Mouse (Mus musculus) neural tube, embryonic 11.5 days (tissue): ENCODE data around the gene Psd. TPM values are rescaled to one million over a fixed set of nuclear protein-coding genes. Genes with fewer than 3 reads are reported as not detected.
A peak's percentile ranks its signal among the peaks of the same experiment; 100 is the strongest.

Experiments
- ATAC-seq: fragments of 200-750 bp; cut with Nextera tagmentation; 2 replicates; pipeline ENCODE4 v1.8.0; 2017; ENCODE audit warnings: moderate number of reproducible peaks, mild to moderate bottlenecking, moderate TSS enrichment, moderate library complexity; ENCODE audit not compliant: insufficient read depth, low FRiP score, low TSS enrichment
- DNase-seq: peaks from one replicate; pipeline ENCODE4 v3.0.0-alpha.2; 2015; ENCODE audit warnings: low spot score
- H3K27ac ChIP-seq: fragments of 300-500 bp; sonication (generic); 2 replicates; pipeline ENCODE4 v1.5.1; 2014; ENCODE audit warnings: low read depth, mild to moderate bottlenecking, low read length
- H3K27me3 ChIP-seq: fragments of 300-500 bp; sonication (generic); 2 replicates; pipeline ENCODE4 v1.6.1; 2014; ENCODE audit warnings: mild to moderate bottlenecking, low read length, mixed read lengths; ENCODE audit not compliant: control insufficient read depth, insufficient read depth
- H3K36me3 ChIP-seq: fragments of 300-500 bp; sonication (generic); 2 replicates; pipeline ENCODE4 v1.6.1; 2014; ENCODE audit warnings: mild to moderate bottlenecking, low read length, moderate library complexity, mixed read lengths; ENCODE audit not compliant: control insufficient read depth, insufficient read depth
- H3K4me1 ChIP-seq: fragments of 300-500 bp; sonication (generic); 2 replicates; pipeline ENCODE4 v1.6.1; 2014; ENCODE audit warnings: low read length, mixed read lengths; ENCODE audit not compliant: control insufficient read depth, insufficient read depth
- H3K4me2 ChIP-seq: fragments of 300-500 bp; sonication (generic); 2 replicates; pipeline ENCODE4 v1.6.1; 2014; ENCODE audit warnings: low read depth, mild to moderate bottlenecking, moderate library complexity
- H3K4me3 ChIP-seq: fragments of 300-500 bp; sonication (generic); 2 replicates; pipeline ENCODE4 v1.5.1; 2014; ENCODE audit warnings: low read depth, low read length
- H3K9ac ChIP-seq: fragments of 300-500 bp; sonication (generic); 2 replicates; pipeline ENCODE4 v1.6.1; 2014; ENCODE audit warnings: mild to moderate bottlenecking, low read length
- H3K9me3 ChIP-seq: fragments of 300-500 bp; sonication (generic); 2 replicates; pipeline ENCODE4 v1.6.1; 2016; ENCODE audit warnings: low read length; ENCODE audit not compliant: control insufficient read depth
- WGBS: fragments of 180-500 bp; shearing (Covaris S2); extraction: QIAGEN DNeasy Blood & Tissue Kit; methylation state at CpG from one replicate; pipeline ENCODE4 v1.1.7; 2014; 5-methylcytosine and 5-hydroxymethylcytosine counted together
- polyA plus RNA-seq: library from polyadenylated mRNA; unstranded; fragments of >200 nt; fragmentation: Nextera tagmentation; extraction: Ambion mirVana; gene quantifications from 2 replicates; pipeline ENCODE4 v1.2.1, GENCODE M21; 2014

Gene Psd
- polyA plus RNA-seq, 1 experiment from 2014 or later = 10.9 TPM

GRCm38 (mm10) chr19:46313591-46313990 lies 13.4 kb downstream of the Psd start:
- Histone ChIP-seq H3K27ac (no peak overlapping the region), H3K9ac (no peak overlapping the region), H3K4me3 (no peak overlapping the region), H3K9me3 (no peaks in the 10 kb centered on the region), H3K4me1 (peaks cover 8% of the 10 kb centered on the region; the same call in 1 of the 2 replicates), H3K27me3 (peaks cover 61% of the 10 kb centered on the region), H3K4me2 (no peak overlapping the region), H3K36me3 (no peaks in the 10 kb centered on the region)
- no peak for ATAC-seq
- no peak for DNase-seq
- 69% methylated on average over 6 of the region's 6 CpGs for WGBS

DNA sequence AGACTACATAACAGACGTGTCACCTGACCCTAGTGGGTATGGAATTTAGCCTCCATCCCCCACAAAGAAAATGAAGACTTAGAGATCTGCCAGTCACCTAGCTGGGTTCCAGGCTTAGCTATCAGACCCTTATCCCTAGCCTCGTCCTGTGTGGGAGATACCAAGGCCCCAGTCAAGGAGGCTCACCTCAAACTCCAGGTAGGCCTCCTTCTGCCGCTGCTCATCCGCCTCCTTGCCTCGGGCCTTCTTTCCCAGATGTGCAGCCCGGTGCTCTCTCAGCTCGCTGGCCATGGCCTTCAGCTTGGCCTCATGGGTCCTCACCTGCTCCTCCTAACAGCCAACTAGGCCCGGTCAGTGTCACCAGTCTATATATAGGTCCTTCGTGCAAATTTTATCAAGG lies 13.8 kb downstream of the Psd start:
- 85% methylated on average over 9 of the region's 9 CpGs for WGBS
- Histone ChIP-seq H3K4me1 (peaks cover 9% of the 10 kb centered on the region; the same call in 1 of the 2 replicates), H3K27me3 (peaks cover 59% of the 10 kb centered on the region), H3K4me3 (no peak overlapping the region), H3K27ac (no peak overlapping the region), H3K9ac (no peak overlapping the region), H3K36me3 (no peaks in the 10 kb centered on the region), H3K4me2 (no peak overlapping the region), H3K9me3 (no peaks in the 10 kb centered on the region)
- DNase-seq (no peak), ATAC-seq (no peak)

DNA sequence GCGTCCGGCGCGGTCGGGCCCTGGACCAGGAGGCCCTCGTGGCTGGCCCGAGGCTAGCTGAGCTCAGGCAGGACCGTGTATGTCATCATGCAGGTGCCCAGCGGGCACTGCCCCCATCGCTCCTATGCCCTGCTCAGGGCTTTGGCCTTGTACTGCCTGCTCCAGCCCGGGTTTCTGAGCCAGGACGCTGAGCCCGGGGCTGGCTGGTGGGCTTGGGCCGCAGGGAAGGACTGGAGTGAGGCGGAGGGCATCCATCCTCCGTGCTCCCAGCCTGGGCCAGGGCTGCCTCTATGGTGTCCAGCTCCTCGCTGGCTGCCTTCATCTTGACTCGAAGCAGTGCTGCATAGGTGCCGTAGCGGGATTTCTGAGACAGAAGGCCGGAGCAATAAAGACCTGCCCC lies 14.4 kb downstream of the Psd start:
- no peak overlapping the region for H3K27ac ChIP-seq
- DNase-seq (no peak), ATAC-seq (no peak)
- no peak overlapping the region for H3K4me3 ChIP-seq
- H3K4me1 ChIP-seq = peaks cover 6% of the 10 kb centered on the region; the same call in 1 of the 2 replicates
- no peak overlapping the region for H3K9ac ChIP-seq
- H3K4me2 ChIP-seq = no peak overlapping the region
- H3K27me3 ChIP-seq = peaks cover 59% of the 10 kb centered on the region
- WGBS = 88% methylated on average over 20 of the region's 21 CpGs
- H3K36me3 ChIP-seq = no peaks in the 10 kb centered on the region
- no peaks in the 10 kb centered on the region for H3K9me3 ChIP-seq

GRCm38 (mm10) chr19:46311341-46311740 lies 15.6 kb downstream of the Psd start:
- H3K27me3 ChIP-seq = peaks cover 50% of the 10 kb centered on the region
- H3K4me3 ChIP-seq = no peak overlapping the region
- no peak for ATAC-seq
- no peak for DNase-seq
- H3K9ac ChIP-seq = no peak overlapping the region
- H3K36me3 ChIP-seq = no peaks in the 10 kb centered on the region
- WGBS = 86% methylated on average over 9 of the region's 9 CpGs
- no peak overlapping the region for H3K4me2 ChIP-seq
- H3K4me1 ChIP-seq = peaks cover 4% of the 10 kb centered on the region; the same call in 1 of the 2 replicates
- H3K27ac ChIP-seq = no peak overlapping the region
- no peaks in the 10 kb centered on the region for H3K9me3 ChIP-seq

- H3K9me3 ChIP-seq = no peaks in the 10 kb centered on the region
- no peak overlapping the region for H3K9ac ChIP-seq
- no peak for ATAC-seq
- H3K27ac ChIP-seq = no peak overlapping the region
- no peak overlapping the region for H3K4me2 ChIP-seq
- H3K4me1 ChIP-seq = peaks cover 4% of the 10 kb centered on the region; the same call in 1 of the 2 replicates
- no peak for DNase-seq
- 94% methylated on average over 12 of the region's 12 CpGs for WGBS
- no peak overlapping the region for H3K4me3 ChIP-seq
- peaks cover 40% of the 10 kb centered on the region for H3K27me3 ChIP-seq
- H3K36me3 ChIP-seq = no peaks in the 10 kb centered on the region
Observed at GRCm38 (mm10) chr19:46310312-46310865, 16.6 kb downstream of the Psd start.

DNA sequence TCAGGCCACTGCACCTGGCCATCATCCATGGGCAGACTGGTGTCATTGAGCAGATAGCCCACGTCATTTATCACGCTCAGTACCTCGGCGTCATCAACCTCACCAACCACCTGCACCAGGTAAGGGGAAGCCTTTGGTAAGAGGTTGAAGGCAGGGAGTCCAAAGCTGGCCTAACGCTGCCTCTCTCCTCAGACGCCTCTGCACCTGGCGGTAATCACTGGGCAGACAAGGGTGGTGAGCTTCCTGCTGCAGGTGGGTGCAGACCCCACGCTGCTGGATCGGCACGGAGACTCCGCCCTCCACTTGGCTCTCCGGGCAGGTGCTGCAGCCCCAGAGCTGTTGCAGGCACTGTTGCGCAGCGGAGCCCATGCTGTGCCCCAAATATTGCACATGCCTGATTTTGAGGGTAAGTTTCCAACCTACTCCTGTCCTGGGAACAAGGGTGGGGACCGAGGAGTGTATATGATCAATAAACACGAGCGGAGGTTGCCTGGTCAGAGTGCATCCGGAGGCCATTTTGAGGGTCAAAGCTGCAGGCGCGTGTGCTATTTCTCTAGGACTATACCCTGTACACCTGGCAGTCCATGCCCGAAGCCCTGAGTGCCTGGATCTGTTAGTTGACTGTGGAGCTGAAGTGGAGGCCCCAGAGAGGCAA lies 17.2 kb downstream of the Psd start:
- Histone ChIP-seq H3K4me3 (no peak overlapping the region), H3K27ac (no peak overlapping the region), H3K9ac (no peak overlapping the region), H3K4me1 (peaks cover 8% of the 10 kb centered on the region), H3K27me3 (peaks cover 34% of the 10 kb centered on the region), H3K4me2 (no peak overlapping the region), H3K36me3 (no peaks in the 10 kb centered on the region), H3K9me3 (no peaks in the 10 kb centered on the region)
- DNase-seq (no peak), ATAC-seq (no peak)
- WGBS = 84% methylated on average over 21 of the region's 21 CpGs

DNA sequence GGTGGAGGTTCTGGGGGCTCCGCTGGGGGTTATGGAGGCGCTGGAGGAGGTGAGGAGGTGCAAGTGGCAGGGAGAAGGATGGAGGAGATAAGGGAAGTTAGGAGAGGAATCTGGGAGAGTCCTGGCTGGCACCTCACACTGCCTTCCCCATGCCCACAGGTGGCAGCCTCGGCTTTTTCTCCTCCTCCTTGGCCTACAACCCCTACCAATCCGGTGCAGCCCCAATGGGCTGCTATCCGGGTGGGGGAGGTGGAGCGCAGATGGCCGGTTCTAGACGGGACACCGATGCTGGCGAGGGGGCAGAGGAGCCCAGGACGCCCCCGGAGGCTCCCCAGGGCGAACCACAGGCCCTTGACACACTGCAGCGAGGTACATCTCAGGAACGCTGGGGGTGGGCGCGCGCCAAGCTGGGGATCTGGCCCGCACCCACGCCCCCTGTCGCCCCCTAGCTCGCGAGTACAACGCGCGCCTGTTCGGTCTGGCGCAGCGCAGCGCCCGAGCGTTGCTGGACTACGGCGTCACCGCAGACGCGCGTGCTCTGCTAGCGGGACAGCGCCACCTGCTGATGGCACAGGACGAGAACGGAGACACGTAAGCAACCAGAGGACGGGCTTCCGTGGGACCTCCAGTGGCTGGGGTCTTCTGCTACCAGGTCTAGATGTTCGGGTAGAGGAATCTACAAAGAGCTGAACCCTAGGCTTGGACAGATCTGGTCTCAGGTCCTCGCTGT lies 18.1 kb downstream of the Psd start:
- Histone ChIP-seq H3K4me1 (peaks cover 14% of the 10 kb centered on the region), H3K27ac (no peak overlapping the region), H3K9me3 (no peaks in the 10 kb centered on the region), H3K36me3 (no peaks in the 10 kb centered on the region), H3K4me2 (peak overlapping the region; percentile 58), H3K4me3 (peak overlapping the region; percentile 27), H3K27me3 (peaks cover 25% of the 10 kb centered on the region), H3K9ac (peak overlapping the region; percentile 39)
- peak; percentile 92 for DNase-seq
- peak; percentile 24 for ATAC-seq
- WGBS = 2% methylated on average over 47 of the region's 47 CpGs

- H3K36me3 ChIP-seq = no peaks in the 10 kb centered on the region
- H3K4me1 ChIP-seq = peaks cover 14% of the 10 kb centered on the region
- H3K9ac ChIP-seq = no peak overlapping the region
- no peak for DNase-seq
- peaks cover 20% of the 10 kb centered on the region for H3K27me3 ChIP-seq
- ATAC-seq = no peak
- H3K4me3 ChIP-seq = no peak overlapping the region
- H3K9me3 ChIP-seq = no peaks in the 10 kb centered on the region
- no peak overlapping the region for H3K4me2 ChIP-seq
- no peak overlapping the region for H3K27ac ChIP-seq
- 51% methylated on average over 15 of the region's 16 CpGs for WGBS
Observed at GRCm38 (mm10) chr19:46308303-46308702, 18.7 kb downstream of the Psd start.
